Mouse (Mus musculus) embryonic stem cell, embryonic (primary cell): ENCODE measurements at regions not wholly inside any gene's neighbourhood (a gene's known extent, or its start where the extent isn't known, plus 50 kb on each side); places are given as distances from the start of the nearest gene placed in this dataset.

Experiments used
- CTCF ChIA-PET, 4 experiments: fragments of 300-600 bp in 2 of 4; fragments of 350-600 bp in 2 of 4; sonication (Branson Sonifier 250); formaldehyde crosslinking; loops; one replicate each; lab custom pipeline; 2022; ENCODE audit warnings: inconsistent platforms in 2 of 4; lab: Charles Lee
- POLR2A ChIA-PET, 4 experiments: fragments of 300-600 bp in 2 of 4; fragments of 350-600 bp in 2 of 4; sonication (Branson Sonifier 250); formaldehyde crosslinking; loops; one replicate each; lab custom pipeline; 2022; ENCODE audit warnings: antibody characterized with exemption in 4 of 4, inconsistent platforms in 1 of 4; lab: Charles Lee

DNA sequence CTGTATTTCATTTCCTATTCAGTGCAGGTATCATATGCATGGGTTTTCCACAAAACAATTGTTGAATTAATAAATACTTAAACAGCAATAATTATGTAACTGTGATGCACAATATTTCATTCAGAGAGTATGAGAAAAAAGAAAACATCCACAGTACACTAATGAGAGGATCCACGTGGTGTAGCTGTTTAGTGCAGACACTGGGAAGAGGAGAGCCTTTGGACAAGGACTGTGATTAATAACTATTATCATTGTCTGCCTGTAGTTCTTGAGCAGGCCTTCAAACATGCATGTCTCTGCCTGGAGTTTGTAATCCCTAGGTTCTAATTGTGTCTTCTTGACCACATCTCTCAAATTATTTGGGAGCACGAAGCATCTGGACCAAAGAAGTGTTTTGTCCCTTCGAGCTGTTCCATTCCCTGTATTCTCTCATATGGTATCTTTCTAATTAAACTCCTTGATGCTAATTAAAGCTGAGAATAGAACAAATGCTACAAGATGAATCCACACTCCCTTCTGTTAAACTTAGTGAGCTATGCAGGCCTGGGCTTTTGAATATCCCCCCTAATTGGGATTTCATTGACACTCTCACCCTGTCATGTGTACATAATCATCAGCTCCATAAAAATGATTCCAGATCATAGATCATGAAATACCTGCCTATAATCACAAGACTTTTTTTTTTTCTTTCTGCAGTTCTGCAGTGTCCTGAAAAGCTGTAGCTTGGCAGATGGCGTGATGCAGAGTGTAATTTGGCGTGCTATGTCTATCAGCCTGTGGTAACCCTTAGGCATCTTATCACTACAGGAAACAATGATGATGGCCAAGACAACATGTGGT lies 1208.9 kb upstream of the G6pd2 start:
- POLR2A ChIA-PET, result interaction anchor here in 1 of 4 experiments (0.9 kb wide), 1 partner anchor 9 kb away, joined by 3 read pairs; no protein-coding TSS in a partner anchor
- CTCF ChIA-PET, result no interaction called here

DNA sequence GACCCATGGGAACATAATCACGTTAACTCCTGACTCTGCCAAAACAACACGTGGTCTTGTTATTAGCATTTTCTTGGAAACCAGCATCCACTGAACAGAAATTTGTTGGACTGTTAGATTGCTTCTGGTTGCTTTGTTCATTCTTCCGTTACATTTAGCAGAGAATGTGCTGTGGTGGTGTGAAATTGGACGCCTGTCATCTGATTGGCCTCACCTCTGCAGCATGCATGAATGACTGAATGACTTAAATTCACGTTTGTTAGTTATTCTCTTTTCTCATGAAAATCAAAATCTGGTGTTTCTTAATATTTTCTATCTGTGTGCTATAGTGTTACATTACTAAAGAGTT lies 1208.3 kb upstream of the G6pd2 start:
- ChIA-PET POLR2A (no interaction called here), CTCF (no interaction called here)

DNA sequence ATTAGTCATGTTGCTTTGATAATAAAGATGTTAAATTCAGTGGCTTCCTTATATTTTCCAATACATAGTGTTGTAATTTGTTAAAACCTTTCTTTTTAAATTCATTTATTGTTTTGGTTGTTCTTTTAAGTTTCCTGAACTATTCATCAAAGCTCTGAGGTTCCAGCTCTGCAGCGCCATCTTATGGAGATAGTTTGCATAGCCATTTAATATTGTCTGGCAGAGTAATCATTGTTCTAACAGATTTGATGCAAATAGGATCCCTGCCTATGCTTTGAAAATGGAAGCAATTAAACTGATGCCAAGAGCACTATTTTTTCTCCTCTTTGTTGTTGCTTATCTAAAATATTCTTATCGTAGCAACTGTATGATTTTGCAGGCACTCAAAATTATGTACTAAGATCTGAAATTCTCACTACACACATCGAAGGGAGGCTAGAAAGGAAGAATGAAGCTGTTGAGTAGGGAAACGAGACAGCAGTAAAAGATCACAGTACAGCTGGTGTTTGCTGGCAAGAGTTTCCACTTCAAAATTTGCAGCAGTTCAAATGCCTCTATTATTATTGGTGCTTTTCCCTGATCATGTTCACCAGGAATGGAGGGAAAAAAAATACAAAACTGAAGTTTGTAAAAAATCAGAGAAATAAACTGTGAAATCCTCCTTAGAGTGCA lies 1199.5 kb upstream of the G6pd2 start:
- POLR2A ChIA-PET, result interaction anchor here in 1 of 4 experiments (1.1 kb wide), 1 partner anchor 10 kb away, joined by 3 read pairs; no protein-coding TSS in a partner anchor
- CTCF ChIA-PET, result no interaction called here
